Mouse (Mus musculus) midbrain, embryonic 13.5 days (tissue): ENCODE data around the gene Tent5b. TPM values are rescaled to one million over a fixed set of nuclear protein-coding genes. Genes with fewer than 3 reads are reported as not detected.

Source experiments
- ATAC-seq: fragments of 200-750 bp; cut with Nextera tagmentation; 2 replicates; pipeline ENCODE4 v1.8.0; 2017; ENCODE audit warnings: mild to moderate bottlenecking, moderate TSS enrichment, moderate library complexity
- H3K27ac ChIP-seq: fragments of 300-500 bp; sonication (generic); 2 replicates; pipeline ENCODE4 v1.5.1; 2015; ENCODE audit warnings: inconsistent platforms, mild to moderate bottlenecking, moderate library complexity
- H3K27me3 ChIP-seq: fragments of 300-500 bp; sonication (generic); 2 replicates; pipeline ENCODE4 v1.6.1; 2015; ENCODE audit warnings: mild to moderate bottlenecking, inconsistent platforms
- H3K36me3 ChIP-seq: fragments of 300-500 bp; sonication (generic); 2 replicates; pipeline ENCODE4 v1.6.1; 2015; ENCODE audit warnings: mild to moderate bottlenecking, inconsistent platforms
- H3K4me1 ChIP-seq: fragments of 300-500 bp; sonication (generic); replicated peaks from 2 replicates; pipeline ENCODE4 v1.6.1; 2015; ENCODE audit warnings: inconsistent platforms
- H3K4me2 ChIP-seq: fragments of 300-500 bp; sonication (generic); replicated peaks from 2 replicates; pipeline ENCODE4 v1.6.1; 2015; ENCODE audit warnings: moderate library complexity, mild to moderate bottlenecking, inconsistent platforms
- H3K4me3 ChIP-seq: fragments of 300-500 bp; sonication (generic); replicated peaks from 2 replicates; pipeline ENCODE4 v1.5.1; 2015; ENCODE audit warnings: mild to moderate bottlenecking, inconsistent platforms
- H3K9ac ChIP-seq: fragments of 300-500 bp; sonication (generic); replicated peaks from 2 replicates; pipeline ENCODE4 v1.6.1; 2015; ENCODE audit warnings: mild to moderate bottlenecking, inconsistent platforms
- H3K9me3 ChIP-seq: fragments of 300-500 bp; sonication (generic); 2 replicates; pipeline ENCODE4 v1.6.1; 2016; ENCODE audit warnings: mild to moderate bottlenecking, inconsistent platforms
- WGBS: fragments of 180-500 bp; shearing (Covaris S2); methylation state at CpG from one replicate; pipeline ENCODE4 v1.1.7; 2015; 5-methylcytosine and 5-hydroxymethylcytosine counted together
- polyA plus RNA-seq: library from polyadenylated mRNA; unstranded; fragments of >200 nt; fragmentation: Nextera tagmentation; extraction: Ambion mirVana; gene quantifications from 2 replicates; pipeline ENCODE4 v1.2.1, GENCODE M21; 2015

The Tent5b gene
- polyA plus RNA-seq, 1 experiment from 2014 or later: 0.31 TPM

DNA sequence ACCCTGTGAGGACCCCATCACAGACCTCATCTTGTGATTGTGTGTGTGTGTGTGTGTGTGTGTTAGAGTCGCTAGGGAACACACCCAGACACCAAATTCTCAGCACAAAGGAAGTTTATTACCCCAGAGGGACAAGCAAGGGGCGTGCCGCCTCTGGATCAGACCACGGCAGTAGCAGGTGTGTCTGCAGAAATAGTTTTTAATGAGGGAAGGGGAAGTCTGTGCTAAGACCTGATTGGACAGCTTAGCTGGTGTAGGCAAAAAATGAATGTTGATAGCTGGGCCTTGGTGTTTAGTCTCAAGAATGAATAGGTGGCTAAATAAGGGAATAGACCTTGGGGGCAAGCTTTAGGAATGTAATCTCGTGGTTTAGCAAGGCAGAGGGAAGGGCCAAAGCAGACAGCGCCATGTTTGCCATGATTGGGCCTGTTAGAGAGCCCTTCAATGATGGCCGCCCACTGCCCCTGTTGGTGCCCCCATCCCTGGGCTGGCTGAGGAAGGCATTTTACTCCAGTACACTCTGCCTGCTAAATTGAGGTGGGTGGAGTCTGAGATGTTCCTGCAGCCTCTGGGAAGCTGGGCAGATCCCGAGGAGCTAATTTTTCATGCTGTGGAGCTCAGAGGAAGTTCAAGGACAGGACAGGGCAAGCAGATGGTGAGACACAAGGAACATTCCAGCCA is 31.1 kb upstream of the Tent5b start:
- no peak overlapping the region for H3K27ac ChIP-seq
- no peaks in the 10 kb centered on the region for H3K9me3 ChIP-seq
- H3K27me3 ChIP-seq: no peaks in the 10 kb centered on the region
- WGBS: 71% methylated on average over 8 of the region's 8 CpGs
- H3K4me2 ChIP-seq: no peak overlapping the region
- no peaks in the 10 kb centered on the region for H3K36me3 ChIP-seq
- ATAC-seq: no peak
- H3K9ac ChIP-seq: no peak overlapping the region
- H3K4me3 ChIP-seq: no peak overlapping the region
- peaks cover 9% of the 10 kb centered on the region for H3K4me1 ChIP-seq

DNA sequence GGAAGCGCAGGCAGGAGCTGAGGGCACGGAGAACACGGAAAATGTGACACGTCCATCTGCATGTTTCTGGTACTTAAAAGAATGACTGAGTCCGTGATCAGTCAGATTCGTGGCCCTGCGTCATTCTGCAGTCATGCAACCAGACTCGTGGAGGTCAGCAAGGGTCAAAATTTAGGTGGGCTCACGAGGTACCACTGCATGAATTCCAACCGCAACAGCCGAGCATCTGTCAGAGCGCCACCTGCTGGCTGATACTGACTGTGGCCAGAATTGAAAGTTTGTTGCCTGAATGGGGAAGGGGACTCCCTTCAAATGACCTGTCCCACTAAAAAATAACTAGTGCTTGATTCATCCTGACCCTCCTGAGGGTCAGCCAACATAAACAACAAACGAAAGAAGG is 30.2 kb upstream of the Tent5b start:
- no peaks in the 10 kb centered on the region for H3K36me3 ChIP-seq
- no peak overlapping the region for H3K27ac ChIP-seq
- no peaks in the 10 kb centered on the region for H3K9me3 ChIP-seq
- WGBS: 15% methylated on average over 13 of the region's 13 CpGs
- H3K27me3 ChIP-seq: no peaks in the 10 kb centered on the region
- H3K4me1 ChIP-seq: peaks cover 9% of the 10 kb centered on the region
- no peak overlapping the region for H3K9ac ChIP-seq
- H3K4me2 ChIP-seq: 0 out of 2 replicates have a peak overlapping the region, but pooled peaks have one; percentile 26
- no peak overlapping the region for H3K4me3 ChIP-seq
- no peak for ATAC-seq

DNA sequence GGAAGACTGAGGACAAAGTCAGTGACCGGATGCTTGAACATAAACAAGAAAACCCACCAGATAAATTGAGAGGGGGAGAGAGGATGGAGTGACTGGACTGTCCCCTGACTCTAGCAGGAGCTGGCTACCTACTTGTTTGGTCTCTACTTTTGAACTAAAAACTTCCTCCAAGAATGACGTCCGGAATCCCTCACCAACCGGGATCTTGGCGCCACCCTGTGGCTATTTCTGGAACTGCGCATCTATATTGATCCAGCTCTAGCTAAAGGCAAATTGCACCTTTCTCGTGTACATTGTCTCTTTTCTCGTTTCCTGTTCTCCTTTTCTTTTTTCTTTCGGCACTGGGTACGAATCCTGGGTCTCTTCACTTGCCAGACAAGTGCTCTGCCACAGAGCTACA is 28.4 kb upstream of the Tent5b start:
- H3K4me1 ChIP-seq: peaks cover 9% of the 10 kb centered on the region
- H3K4me2 ChIP-seq: no peak overlapping the region
- ATAC-seq: no peak
- no peaks in the 10 kb centered on the region for H3K27me3 ChIP-seq
- no peak overlapping the region for H3K9ac ChIP-seq
- no peaks in the 10 kb centered on the region for H3K36me3 ChIP-seq
- H3K4me3 ChIP-seq: no peak overlapping the region
- no peak overlapping the region for H3K27ac ChIP-seq
- H3K9me3 ChIP-seq: 0 out of 2 replicates have a peak, but pooled peaks cover 4% of the 10 kb centered on the region
- WGBS: 9% methylated on average over 10 of the region's 10 CpGs

DNA sequence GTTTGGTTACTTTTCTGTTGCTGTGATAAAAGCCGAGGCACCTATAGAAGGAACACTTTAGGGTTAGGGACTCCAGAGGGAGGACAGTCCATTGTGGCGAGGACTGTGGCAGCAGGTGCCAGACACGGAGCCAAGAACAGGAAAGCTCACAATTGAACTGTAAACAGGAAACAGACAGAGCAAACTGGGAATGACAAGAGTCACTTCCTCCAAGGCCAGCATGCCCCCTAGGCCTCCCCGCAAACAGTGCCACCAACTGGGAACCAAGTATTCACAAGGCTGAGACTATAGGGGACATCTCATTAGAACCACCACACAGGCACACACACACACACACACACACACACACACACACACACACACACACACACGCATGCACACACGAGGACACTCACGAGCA is 27.5 kb upstream of the Tent5b start:
- Histone ChIP-seq H3K36me3 (no peaks in the 10 kb centered on the region), H3K4me1 (peaks cover 9% of the 10 kb centered on the region), H3K9me3 (0 out of 2 replicates have a peak, but pooled peaks cover 4% of the 10 kb centered on the region), H3K27ac (no peak overlapping the region), H3K27me3 (no peaks in the 10 kb centered on the region), H3K4me2 (no peak overlapping the region), H3K9ac (no peak overlapping the region), H3K4me3 (no peak overlapping the region)
- 69% methylated on average over 7 of the region's 7 CpGs for WGBS
- no peak for ATAC-seq

DNA sequence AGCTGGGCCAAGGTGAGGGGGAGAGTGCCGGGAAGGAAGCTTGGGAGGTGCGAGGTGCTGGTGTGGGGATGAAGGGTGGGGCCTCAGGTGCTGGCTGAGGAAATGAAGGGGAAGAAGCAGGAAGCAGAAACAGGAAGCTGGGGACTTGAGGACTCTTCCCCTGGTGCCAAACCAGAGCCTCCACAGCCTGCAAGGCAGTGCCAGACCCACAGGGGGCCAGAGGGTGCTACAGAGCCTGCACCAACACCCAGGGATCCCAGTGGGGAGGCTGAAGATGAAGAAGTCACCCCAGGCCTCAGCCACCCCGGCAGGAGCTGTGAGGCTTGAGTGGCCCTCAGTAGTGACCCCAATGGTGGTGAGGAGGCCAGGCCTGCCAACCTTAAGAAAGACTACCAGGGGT is 21.9 kb upstream of the Tent5b start:
- 0 out of 2 replicates have a peak, but pooled peaks cover 4% of the 10 kb centered on the region for H3K9me3 ChIP-seq
- no peak overlapping the region for H3K9ac ChIP-seq
- H3K4me3 ChIP-seq: no peak overlapping the region
- H3K4me1 ChIP-seq: no peaks in the 10 kb centered on the region
- H3K27ac ChIP-seq: no peak overlapping the region
- no peak for ATAC-seq
- H3K36me3 ChIP-seq: no peaks in the 10 kb centered on the region
- no peaks in the 10 kb centered on the region for H3K27me3 ChIP-seq
- no peak overlapping the region for H3K4me2 ChIP-seq
- WGBS: 77% methylated on average over 3 of the region's 3 CpGs

DNA sequence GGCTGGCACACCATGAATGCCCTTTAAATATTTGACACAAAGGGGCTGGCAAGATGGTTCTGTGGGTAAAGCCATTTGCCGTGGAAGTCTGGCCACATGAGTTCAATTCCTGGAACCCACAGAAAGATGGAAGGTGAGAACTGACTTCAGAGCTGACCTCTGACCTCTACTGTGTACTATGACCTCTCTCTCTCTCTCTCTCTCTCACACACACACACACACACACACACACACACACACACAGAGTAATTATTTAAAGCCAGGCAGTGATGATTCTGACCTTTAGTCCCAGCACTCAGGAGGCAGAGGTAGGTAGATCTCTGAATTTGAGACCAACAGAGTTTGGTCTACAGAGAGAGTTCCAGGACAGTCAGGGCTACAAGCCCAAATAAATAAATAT is 19.9 kb upstream of the Tent5b start:
- Histone ChIP-seq H3K36me3 (no peaks in the 10 kb centered on the region), H3K4me1 (no peaks in the 10 kb centered on the region), H3K27me3 (no peaks in the 10 kb centered on the region), H3K9me3 (0 out of 2 replicates have a peak, but pooled peaks cover 4% of the 10 kb centered on the region), H3K27ac (no peak overlapping the region), H3K4me2 (no peak overlapping the region), H3K4me3 (no peak overlapping the region), H3K9ac (no peak overlapping the region)
- no peak for ATAC-seq
- 84% methylated on average over 1 of the region's 1 CpGs for WGBS

DNA sequence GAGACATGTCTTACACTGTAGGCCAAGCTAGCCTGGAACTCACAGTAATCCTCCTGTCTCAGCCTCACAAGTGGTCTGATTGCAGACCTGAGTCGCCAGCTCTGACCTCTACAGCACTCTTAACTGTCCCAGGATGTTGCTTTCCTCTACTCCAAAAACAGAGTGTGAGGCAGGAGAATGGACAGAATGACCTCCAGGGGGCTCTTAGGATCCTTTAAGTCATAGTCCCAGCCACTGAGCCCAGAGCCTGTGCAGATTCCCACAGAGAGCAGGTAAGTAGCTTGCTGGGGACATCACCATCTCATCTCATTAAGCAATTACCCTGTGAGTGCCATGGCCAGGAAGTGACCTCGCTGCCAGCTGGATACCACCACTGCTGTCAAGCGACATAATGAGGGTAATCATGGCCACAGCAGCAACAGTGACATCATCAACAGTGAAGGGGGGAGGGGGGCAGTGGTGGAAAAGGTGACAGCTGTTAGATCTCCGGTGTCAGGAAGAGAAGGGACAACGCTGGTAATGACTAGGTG is 19.1 kb upstream of the Tent5b start:
- Histone ChIP-seq H3K4me1 (no peaks in the 10 kb centered on the region), H3K9ac (no peak overlapping the region), H3K4me2 (no peak overlapping the region), H3K4me3 (no peak overlapping the region), H3K9me3 (0 out of 2 replicates have a peak, but pooled peaks cover 3% of the 10 kb centered on the region), H3K27me3 (no peaks in the 10 kb centered on the region), H3K27ac (no peak overlapping the region), H3K36me3 (no peaks in the 10 kb centered on the region)
- ATAC-seq: no peak
- WGBS: 53% methylated on average over 5 of the region's 5 CpGs

DNA sequence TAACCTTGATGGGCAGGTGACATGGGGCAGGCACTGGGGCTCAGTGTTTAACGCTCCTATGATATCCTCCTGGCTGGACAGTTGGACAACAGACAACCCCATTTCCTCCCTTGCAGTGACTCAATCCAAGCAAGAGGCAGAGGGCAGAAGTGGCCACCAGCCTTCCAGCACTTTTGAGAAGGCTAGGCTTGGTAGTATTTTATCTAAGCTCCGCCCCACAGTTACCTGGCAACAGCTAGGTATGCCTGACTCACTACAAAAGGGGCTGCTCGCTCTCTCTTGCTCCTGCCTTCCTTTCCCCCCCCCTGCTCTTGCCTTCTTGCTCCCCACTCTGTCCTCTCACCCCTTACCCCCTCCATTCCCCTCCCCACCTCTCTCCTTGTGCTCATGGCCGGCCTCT is 18.6 kb upstream of the Tent5b start:
- no peak for ATAC-seq
- no peaks in the 10 kb centered on the region for H3K4me1 ChIP-seq
- no peak overlapping the region for H3K27ac ChIP-seq
- H3K4me3 ChIP-seq: no peak overlapping the region
- no peaks in the 10 kb centered on the region for H3K36me3 ChIP-seq
- no peak overlapping the region for H3K9ac ChIP-seq
- no peak overlapping the region for H3K4me2 ChIP-seq
- 84% methylated on average over 4 of the region's 4 CpGs for WGBS
- no peaks in the 10 kb centered on the region for H3K9me3 ChIP-seq
- H3K27me3 ChIP-seq: no peaks in the 10 kb centered on the region

DNA sequence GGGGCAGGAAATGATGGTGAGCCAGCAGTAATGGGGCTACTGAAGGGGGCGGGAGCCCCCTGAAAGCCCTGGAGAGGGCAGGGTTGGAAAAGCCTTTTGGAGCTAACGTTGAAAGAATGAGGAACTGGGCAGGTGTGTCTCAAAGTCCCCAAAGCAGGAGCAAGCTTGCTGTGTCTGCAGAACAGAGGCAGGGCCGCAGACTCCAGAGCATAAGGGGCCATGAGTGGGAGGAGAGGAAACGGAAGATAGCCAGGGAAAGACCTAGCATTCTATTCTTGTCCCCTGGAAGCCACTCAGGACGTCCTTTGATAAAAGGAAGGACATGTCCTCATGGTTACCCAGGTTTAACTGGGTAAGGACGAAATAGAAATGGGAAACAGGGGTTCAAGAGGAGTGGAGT is 16.7 kb upstream of the Tent5b start:
- peaks cover 9% of the 10 kb centered on the region; the same call in 1 of the 2 replicates for H3K27me3 ChIP-seq
- no peak overlapping the region for H3K27ac ChIP-seq
- no peaks in the 10 kb centered on the region for H3K36me3 ChIP-seq
- no peak for ATAC-seq
- 69% methylated on average over 6 of the region's 6 CpGs for WGBS
- H3K4me3 ChIP-seq: no peak overlapping the region
- H3K9ac ChIP-seq: no peak overlapping the region
- peaks cover 5% of the 10 kb centered on the region for H3K4me1 ChIP-seq
- H3K4me2 ChIP-seq: no peak overlapping the region
- H3K9me3 ChIP-seq: no peaks in the 10 kb centered on the region

DNA sequence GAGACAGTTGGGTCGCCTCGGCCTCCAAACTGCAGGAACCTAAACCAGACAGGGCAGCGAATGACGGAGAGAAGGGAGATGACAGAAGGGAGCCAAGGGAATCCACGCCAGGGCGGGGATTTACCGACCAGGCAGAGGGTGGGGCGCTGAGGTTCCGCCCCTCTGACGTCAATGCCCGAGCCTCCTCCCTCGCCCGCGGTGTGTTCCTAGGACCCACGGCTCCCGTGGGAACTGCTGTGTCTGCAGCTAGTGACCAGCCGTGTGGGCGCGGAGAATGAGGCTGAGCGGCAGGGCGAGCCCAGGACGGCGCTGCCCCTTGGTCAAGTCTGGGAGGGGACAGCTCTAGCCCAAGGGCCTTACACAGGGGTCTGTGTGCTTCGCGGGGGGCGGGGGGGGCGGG is 11.9 kb upstream of the Tent5b start:
- peak; percentile 66 for ATAC-seq

DNA sequence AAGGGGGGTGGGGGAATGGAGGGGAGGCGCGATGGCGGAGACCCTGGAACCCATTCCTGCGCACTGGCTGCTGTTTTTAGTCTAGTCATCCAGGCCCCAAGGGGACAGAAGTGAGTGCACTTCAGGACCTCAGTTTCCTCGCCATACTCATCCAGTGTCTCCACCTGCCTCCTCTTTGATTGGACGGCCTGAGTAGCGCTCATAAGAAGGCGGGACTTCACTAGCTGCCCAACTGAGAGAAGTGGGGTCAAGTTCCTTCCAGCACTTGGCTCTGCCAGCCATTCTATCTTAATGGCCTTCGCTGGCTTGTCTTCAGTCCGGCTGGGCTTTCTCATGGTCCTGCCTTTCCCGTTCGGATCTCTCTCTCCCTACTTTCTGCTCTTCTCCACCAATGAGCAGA is 10.8 kb upstream of the Tent5b start:
- Histone ChIP-seq H3K9ac (no peak overlapping the region), H3K4me3 (0 out of 2 replicates have a peak overlapping the region, but pooled peaks have one; percentile 48), H3K27ac (no peak overlapping the region), H3K4me1 (peaks cover 9% of the 10 kb centered on the region), H3K27me3 (peaks cover 25% of the 10 kb centered on the region), H3K36me3 (no peaks in the 10 kb centered on the region), H3K9me3 (no peaks in the 10 kb centered on the region), H3K4me2 (no peak overlapping the region)
- no peak for ATAC-seq
- 18% methylated on average over 12 of the region's 12 CpGs for WGBS

More for the DNA sequence above, 11.9 kb upstream of the Tent5b start:
- Histone ChIP-seq H3K4me1 (peaks cover 9% of the 10 kb centered on the region), H3K4me3 (peak overlapping the region; percentile 48), H3K27ac (no peak overlapping the region), H3K9me3 (no peaks in the 10 kb centered on the region), H3K9ac (peak overlapping the region; percentile 64), H3K4me2 (peak overlapping the region; percentile 93), H3K36me3 (no peaks in the 10 kb centered on the region), H3K27me3 (peaks cover 25% of the 10 kb centered on the region)
- WGBS: under 1% methylated on average over 27 of the region's 27 CpGs

DNA sequence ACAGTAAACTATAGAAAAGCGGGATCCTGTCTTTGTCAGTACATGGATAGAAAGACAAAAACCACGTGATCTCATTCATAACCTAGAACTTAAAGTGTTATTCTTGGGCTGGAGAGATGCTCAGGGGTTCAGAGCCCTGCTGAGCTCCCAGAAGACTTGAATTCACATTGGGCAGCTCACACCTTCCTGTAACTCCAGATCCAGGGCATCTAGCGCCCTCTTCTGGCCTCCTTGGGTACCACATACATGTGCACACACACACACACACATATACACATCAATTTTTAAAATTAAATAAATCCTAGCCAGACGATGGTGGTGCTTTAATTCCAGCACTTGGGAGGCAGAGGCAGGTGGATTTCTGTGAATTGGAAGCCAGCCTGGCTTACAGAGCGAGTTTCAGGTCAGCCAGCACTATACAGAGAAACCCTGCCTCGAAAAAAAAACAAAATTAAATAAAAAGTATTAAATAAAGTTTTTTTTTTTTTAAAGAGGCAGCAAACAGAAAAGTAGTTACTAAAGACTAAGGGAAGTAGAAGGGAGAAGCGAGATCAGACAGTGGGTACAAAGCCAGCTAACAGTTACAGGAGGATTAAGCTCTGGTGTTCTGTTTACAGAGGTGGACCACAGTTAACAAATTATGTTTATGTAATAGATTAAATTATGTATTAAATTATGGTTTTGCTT is 8.7 kb upstream of the Tent5b start:
- no peak overlapping the region for H3K9ac ChIP-seq
- H3K4me3 ChIP-seq: no peak overlapping the region
- peaks cover 26% of the 10 kb centered on the region for H3K27me3 ChIP-seq
- H3K36me3 ChIP-seq: no peaks in the 10 kb centered on the region
- peaks cover 9% of the 10 kb centered on the region for H3K4me1 ChIP-seq
- no peak overlapping the region for H3K27ac ChIP-seq
- no peaks in the 10 kb centered on the region for H3K9me3 ChIP-seq
- H3K4me2 ChIP-seq: no peak overlapping the region
- ATAC-seq: no peak
- WGBS: 77% methylated on average over 7 of the region's 7 CpGs
